Comparison of ENCODE assay signal across 8 mouse cellular contexts in genomic region chr5:36396011-36396410, GRCm38 (mm10). TPM values are rescaled to one million over a fixed set of nuclear protein-coding genes. Genes with fewer than 3 reads are reported as not detected.
DNase-seq lines count a peak whose midpoint lies in the region; ATAC-seq and TF ChIP-seq lines count a peak whose summit lies in the region.

No protein-coding gene starts in this region.

- no peak overlapping the region for H3K27ac ChIP-seq in hindbrain, postnatal 0 days
- H3K27ac ChIP-seq in left cerebral cortex, adult 2 months: no peak overlapping the region
- H3K27ac ChIP-seq in midbrain, embryonic 12.5 days (replicated peaks): no peak overlapping the region
- H3K27ac ChIP-seq in spleen, adult 2 months (ENCODE audit: insufficient read depth, low read length): no peak overlapping the region

- H3K27me3 ChIP-seq in hindbrain, postnatal 0 days (ENCODE audit: insufficient read depth, low read length): no peaks in the 10 kb centered on the region
- peaks cover 72% of the 10 kb centered on the region for H3K27me3 ChIP-seq in midbrain, embryonic 12.5 days
- H3K27me3 ChIP-seq in spleen, adult 2 months (ENCODE audit: control insufficient read depth, insufficient read depth, low read length): peaks cover 9% of the 10 kb centered on the region

- peaks cover 31% of the 10 kb centered on the region for H3K4me1 ChIP-seq in hindbrain, postnatal 0 days (ENCODE audit: insufficient read depth, low read length)
- peaks cover 27% of the 10 kb centered on the region for H3K4me1 ChIP-seq in midbrain, embryonic 12.5 days
- peaks cover 16% of the 10 kb centered on the region for H3K4me1 ChIP-seq in spleen, adult 2 months (ENCODE audit: control insufficient read depth, insufficient read depth, insufficient read length)

- peak; percentile 85 for TF ChIP-seq CTCF in hindbrain, postnatal 0 days (IDR thresholded peaks at IDR 0.05; ENCODE audit: low read depth)
- TF ChIP-seq CTCF in left cerebral cortex, adult 2 months (IDR thresholded peaks at IDR 0.05): peak; percentile 80
- peak; percentile 85 for TF ChIP-seq CTCF in spleen, adult 2 months (IDR thresholded peaks at IDR 0.05; ENCODE audit: extremely low read depth, insufficient read depth, insufficient read length, insufficient replicate concordance)

- no peaks in the 10 kb centered on the region for H3K36me3 ChIP-seq in hindbrain, postnatal 0 days (ENCODE audit: insufficient read depth, low read length)
- no peaks in the 10 kb centered on the region for H3K36me3 ChIP-seq in midbrain, embryonic 12.5 days
- no peaks in the 10 kb centered on the region for H3K36me3 ChIP-seq in spleen, adult 2 months (ENCODE audit: control insufficient read depth, insufficient read depth, low read length)

- H3K9ac ChIP-seq in hindbrain, postnatal 0 days (replicated peaks; ENCODE audit: low read length): no peak overlapping the region
- no peak overlapping the region for H3K9ac ChIP-seq in midbrain, embryonic 12.5 days (replicated peaks)

- ATAC-seq in hindbrain, postnatal 0 days: no peak
- ATAC-seq in midbrain, embryonic 12.5 days (ENCODE audit: low FRiP score, low read depth): no peak
- no peak for ATAC-seq in megakaryocyte, adult 5-6 weeks (ENCODE audit: poor library complexity, severe bottlenecking)

- TF ChIP-seq POLR2A in spleen, adult 2 months (IDR thresholded peaks at IDR 0.05; ENCODE audit: low read depth, low read length): no peak

- H3K9me3 ChIP-seq in hindbrain, postnatal 0 days (ENCODE audit: low read length): no peaks in the 10 kb centered on the region
- H3K9me3 ChIP-seq in midbrain, embryonic 12.5 days: no peaks in the 10 kb centered on the region

- peak overlapping the region; percentile 100 for H3K4me2 ChIP-seq in hindbrain, postnatal 0 days (ENCODE audit: low read depth, low read length)
- H3K4me2 ChIP-seq in midbrain, embryonic 12.5 days (replicated peaks): peak overlapping the region; percentile 98

- intact Hi-C loops in left cerebral cortex, adult 2 months (cut with DNase I): loop anchor here (1.0 kb wide), 1 partner anchor 170 kb away; no protein-coding TSS in a partner anchor

- peak; percentile 92 for DNase-seq in ZHBTc4 (ENCODE audit: low read depth, low spot score)
- DNase-seq in cerebellum, postnatal 25 days: peak; percentile 64 to 74
- DNase-seq in frontal cortex, postnatal 36 days (ENCODE audit: low spot score in 2 of 2): peak; percentile 77 to 87
- DNase-seq in hindbrain, postnatal 0 days (ENCODE audit: low spot score): peak; percentile 78
- DNase-seq in left cerebral cortex, adult 2 months (ENCODE audit: extremely low spot score in 1 of 2, low spot score in 2 of 2): peak; percentile 78 to 87
- peak in 1 of 2 experiments; percentile 81 for DNase-seq in spleen, adult 2 months (ENCODE audit: low read depth in 1 of 2, low spot score in 2 of 2)

- peak overlapping the region; percentile 75 for H3K4me3 ChIP-seq in hindbrain, postnatal 0 days (ENCODE audit: low read length)
- no peak overlapping the region for H3K4me3 ChIP-seq in left cerebral cortex, adult 2 months
- H3K4me3 ChIP-seq in midbrain, embryonic 12.5 days: peak overlapping the region; percentile 75
- no peak overlapping the region for H3K4me3 ChIP-seq in spleen, adult 2 months (ENCODE audit: extremely low read depth, insufficient read depth, insufficient read length)

- 73% methylated on average over 3 of the region's 3 CpGs for WGBS in hindbrain, postnatal 0 days
- 67% methylated on average over 3 of the region's 3 CpGs for WGBS in midbrain, embryonic 12.5 days
- WGBS in spleen, adult 2 months: 78% methylated on average over 3 of the region's 3 CpGs

RNA-seq across cellular contexts. Expression of gene Sorcs2, which starts 1.9 kb away (rescaled TPM):
- total RNA-seq in hindbrain, postnatal 0 days (2014; rRNA removed): 47.8 and 50.3 TPM in 2 replicates
- 11.5 and 12.4 TPM in 2 replicates for polyA plus RNA-seq in hindbrain, postnatal 0 days (2015; fragmentation: Nextera tagmentation; extraction: Ambion mirVana)
- total RNA-seq in left cerebral cortex, adult 2 months (2021): 10 to 100 TPM; 39.3 to 39.7 TPM
- 13.2 and 17.4 TPM in 2 replicates for polyA plus RNA-seq in midbrain, embryonic 12.5 days (2016; fragmentation: Nextera tagmentation; extraction: Ambion mirVana)
- polyA plus RNA-seq in spleen, adult 2 months (2012; rRNA removed): 2.3 and 3.7 TPM in 2 replicates
- 0.21 TPM in 1 of 2 replicates, not detected in the other for total RNA-seq in megakaryocyte, adult 5-6 weeks (2015)
- total RNA-seq in megakaryocyte, adult 5-6 weeks (2017): 0.16 and 0.22 TPM in 2 replicates

Comparison
In these comparisons a context has a peak if more than half of its experiments do, and no peak if none do; other contexts are left out.
1. H3K4me3 ChIP-seq: peak in hindbrain, postnatal 0 days (single experiment) and midbrain, embryonic 12.5 days (single experiment); none in left cerebral cortex, adult 2 months (single experiment) and spleen, adult 2 months (single experiment).
2. RNA of gene Sorcs2, which starts 1.9 kb away (total RNA-seq): 47.8 to 50.3 TPM in hindbrain, postnatal 0 days and 39.3 to 39.7 TPM in left cerebral cortex, adult 2 months; 0.16 to 0.22 TPM in megakaryocyte, adult 5-6 weeks; every median in the first group is over 10 times any median in the second.
3. Peak in every context shown above with its lines, with median percentiles within 50 percentile points of each other: CTCF ChIP-seq.